16 mouse cellular contexts compared by ENCODE assay signal in genomic region chr4:84528886-84529789, GRCm38 (mm10).
A peak's percentile ranks its signal among the peaks of the same experiment; 100 is the strongest.
DNase-seq lines count a peak whose midpoint lies in the region; ATAC-seq and TF ChIP-seq lines count a peak whose summit lies in the region.
"Had no signal": no experiment of that assay in that cellular context is flagged by ENCODE, and none has a peak within 500 bp of the region (broad histone marks: within the 10 kb centered on the region; RNA-seq: fewer than 3 reads in every experiment).

No protein-coding gene starts in this region.

- no peak overlapping the region for H3K9ac ChIP-seq in midbrain, embryonic 11.5 days (ENCODE audit: low read length)
- no peak overlapping the region for H3K9ac ChIP-seq in midbrain, postnatal 0 days (replicated peaks; ENCODE audit: low read length, poor library complexity, severe bottlenecking)
- H3K9ac ChIP-seq in forebrain, embryonic 15.5 days (replicated peaks), result no peak overlapping the region
- H3K9ac ChIP-seq in hindbrain, postnatal 0 days (replicated peaks; ENCODE audit: low read length), result no peak overlapping the region
- H3K9ac ChIP-seq: heart, embryonic 15.5 days; liver, embryonic 13.5 days had no signal

- DNase-seq in midbrain, embryonic 11.5 days (ENCODE audit: low spot score, missing footprints), result no peak
- no peak for DNase-seq in midbrain, postnatal 0 days (ENCODE audit: low spot score)
- DNase-seq in hindbrain, postnatal 0 days (ENCODE audit: low spot score), result peak; percentile 12
- DNase-seq in retina, postnatal 1 day, result peak; percentile 65
- DNase-seq in lung, adult 18-20 months, result no peak
- no peak for DNase-seq in cerebellum, postnatal 4 days (ENCODE audit: low spot score in 2 of 2)
- DNase-seq: gastrocnemius, postnatal 10 days; heart, adult 2 months; kidney, adult 11 months; liver, embryonic 13.5 days; right cerebral cortex, postnatal 14 days had no signal

- TF ChIP-seq CTCF in midbrain, postnatal 0 days (IDR thresholded peaks at IDR 0.05), result no peak
- TF ChIP-seq CTCF in hindbrain, postnatal 0 days (IDR thresholded peaks at IDR 0.05; ENCODE audit: low read depth), result no peak

- peaks cover 2% of the 10 kb centered on the region; the same call in 1 of the 2 replicates for H3K27me3 ChIP-seq in midbrain, embryonic 11.5 days (ENCODE audit: control insufficient read depth, insufficient read depth, low read length)
- peaks cover 4% of the 10 kb centered on the region; the same call in 1 of the 2 replicates for H3K27me3 ChIP-seq in midbrain, postnatal 0 days (ENCODE audit: insufficient read depth, low read length)
- peaks cover 3% of the 10 kb centered on the region; the same call in 1 of the 2 replicates for H3K27me3 ChIP-seq in forebrain, embryonic 15.5 days
- H3K27me3 ChIP-seq in hindbrain, postnatal 0 days (ENCODE audit: insufficient read depth, low read length), result no peaks in the 10 kb centered on the region
- H3K27me3 ChIP-seq: heart, embryonic 15.5 days; liver, embryonic 13.5 days had no signal

- no peaks in the 10 kb centered on the region for H3K9me3 ChIP-seq in midbrain, embryonic 11.5 days (ENCODE audit: control insufficient read depth, low read length)
- no peaks in the 10 kb centered on the region for H3K9me3 ChIP-seq in midbrain, postnatal 0 days (ENCODE audit: low read length)
- H3K9me3 ChIP-seq in forebrain, embryonic 15.5 days, result no peaks in the 10 kb centered on the region
- H3K9me3 ChIP-seq in hindbrain, postnatal 0 days (ENCODE audit: low read length), result no peaks in the 10 kb centered on the region
- H3K9me3 ChIP-seq: heart, embryonic 15.5 days; liver, embryonic 13.5 days had no signal

- no peak overlapping the region for H3K4me2 ChIP-seq in midbrain, embryonic 11.5 days
- H3K4me2 ChIP-seq in midbrain, postnatal 0 days (ENCODE audit: low read depth, low read length, poor library complexity, severe bottlenecking), result no peak overlapping the region
- H3K4me2 ChIP-seq in forebrain, embryonic 15.5 days (replicated peaks), result no peak overlapping the region
- H3K4me2 ChIP-seq in hindbrain, postnatal 0 days (ENCODE audit: low read depth, low read length), result no peak overlapping the region
- H3K4me2 ChIP-seq: heart, embryonic 15.5 days; liver, embryonic 13.5 days had no signal

- 63% methylated on average over 11 of the region's 11 CpGs for WGBS in midbrain, embryonic 11.5 days
- 65% methylated on average over 11 of the region's 11 CpGs for WGBS in midbrain, postnatal 0 days
- WGBS in forebrain, embryonic 15.5 days, result 40% methylated on average over 11 of the region's 11 CpGs
- WGBS in hindbrain, postnatal 0 days, result 52% methylated on average over 11 of the region's 11 CpGs

- H3K36me3 ChIP-seq in midbrain, embryonic 11.5 days (ENCODE audit: control insufficient read depth, insufficient read depth, low read length), result no peaks in the 10 kb centered on the region
- H3K36me3 ChIP-seq in midbrain, postnatal 0 days (ENCODE audit: insufficient read depth, low read length), result no peaks in the 10 kb centered on the region
- H3K36me3 ChIP-seq in forebrain, embryonic 15.5 days, result no peaks in the 10 kb centered on the region
- no peaks in the 10 kb centered on the region for H3K36me3 ChIP-seq in hindbrain, postnatal 0 days (ENCODE audit: insufficient read depth, low read length)
- H3K36me3 ChIP-seq: heart, embryonic 15.5 days; liver, embryonic 13.5 days had no signal

- peak; percentile 77 for ATAC-seq in midbrain, embryonic 11.5 days (ENCODE audit: low FRiP score)
- no peak for ATAC-seq in midbrain, postnatal 0 days (ENCODE audit: low FRiP score)
- ATAC-seq in forebrain, embryonic 15.5 days (replicated peaks), result peak; percentile 75; the same call in 1 of the 2 replicates
- no peak for ATAC-seq in hindbrain, postnatal 0 days
- ATAC-seq: lung, postnatal 0 days had no signal

- no peak overlapping the region for H3K27ac ChIP-seq in midbrain, embryonic 11.5 days (ENCODE audit: low read depth, low read length)
- no peak overlapping the region for H3K27ac ChIP-seq in midbrain, postnatal 0 days (ENCODE audit: low read depth, low read length)
- H3K27ac ChIP-seq in forebrain, embryonic 15.5 days (replicated peaks), result no peak overlapping the region
- no peak overlapping the region for H3K27ac ChIP-seq in hindbrain, postnatal 0 days
- H3K27ac ChIP-seq: heart, adult 2 months; heart, embryonic 15.5 days; kidney, postnatal 0 days; left cerebral cortex, adult 2 months; liver, embryonic 13.5 days had no signal

- peaks cover 23% of the 10 kb centered on the region for H3K4me1 ChIP-seq in midbrain, embryonic 11.5 days (ENCODE audit: control insufficient read depth, insufficient read depth, low read length)
- no peaks in the 10 kb centered on the region; the same call in 1 of the 2 replicates for H3K4me1 ChIP-seq in midbrain, postnatal 0 days (ENCODE audit: insufficient read depth, low read length)
- peaks cover 21% of the 10 kb centered on the region for H3K4me1 ChIP-seq in forebrain, embryonic 15.5 days
- H3K4me1 ChIP-seq in hindbrain, postnatal 0 days (ENCODE audit: insufficient read depth, low read length), result no peaks in the 10 kb centered on the region
- H3K4me1 ChIP-seq: heart, embryonic 15.5 days; liver, embryonic 13.5 days had no signal

- H3K4me3 ChIP-seq in midbrain, embryonic 11.5 days (ENCODE audit: low read depth, low read length), result no peak overlapping the region
- H3K4me3 ChIP-seq in midbrain, postnatal 0 days (ENCODE audit: low read depth, low read length), result no peak overlapping the region
- no peak overlapping the region for H3K4me3 ChIP-seq in forebrain, embryonic 15.5 days
- no peak overlapping the region for H3K4me3 ChIP-seq in hindbrain, postnatal 0 days (ENCODE audit: low read length)
- H3K4me3 ChIP-seq: heart, adult 2 months; heart, embryonic 15.5 days; left cerebral cortex, adult 2 months; liver, embryonic 13.5 days had no signal

Comparison
In these comparisons a context has a peak if more than half of its experiments do, and no peak if none do; other contexts are left out.
1. ATAC-seq: peak in midbrain, embryonic 11.5 days (single experiment) and forebrain, embryonic 15.5 days (single experiment); none in midbrain, postnatal 0 days (single experiment) and hindbrain, postnatal 0 days (single experiment).
2. DNase-seq: peak in hindbrain, postnatal 0 days (single experiment) and retina, postnatal 1 day (single experiment); none in midbrain, embryonic 11.5 days (single experiment), midbrain, postnatal 0 days (single experiment), lung, adult 18-20 months (0 of 2) and cerebellum, postnatal 4 days (0 of 2).